Mouse (Mus musculus) spleen, postnatal 4 days (tissue): Measurements from ENCODE around the gene Stum.

ENCODE experiments used
- DNase-seq, 2 experiments: peaks; one replicate each; pipeline ENCODE4 v3.0.0; 2022; ENCODE audit warnings: low spot score in 2 of 2

The Stum gene

DNA sequence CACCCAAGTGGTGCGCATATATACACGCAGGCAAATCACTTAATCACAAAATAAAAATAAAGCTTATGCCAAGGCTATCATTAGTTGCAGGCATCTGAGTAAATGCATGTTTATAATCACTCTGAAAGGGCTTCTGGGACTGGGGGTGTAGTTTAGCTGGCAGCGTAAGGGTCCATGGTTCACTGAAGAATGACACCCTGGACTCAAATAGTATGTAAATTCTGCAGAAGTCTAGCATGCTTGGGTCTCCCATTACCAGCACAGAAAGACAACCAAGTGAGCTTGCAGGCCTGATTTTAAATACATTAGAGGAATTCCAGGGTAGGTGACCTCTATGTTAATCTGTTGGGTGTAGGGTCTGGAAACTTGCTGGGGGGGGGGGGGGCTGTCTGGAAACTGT lies 16.5 kb upstream of the Stum start:
- no peak for DNase-seq

GRCm38 (mm10) chr1:180492777-180493176 lies 9.5 kb upstream of the Stum start:
- DNase-seq = no peak

DNA sequence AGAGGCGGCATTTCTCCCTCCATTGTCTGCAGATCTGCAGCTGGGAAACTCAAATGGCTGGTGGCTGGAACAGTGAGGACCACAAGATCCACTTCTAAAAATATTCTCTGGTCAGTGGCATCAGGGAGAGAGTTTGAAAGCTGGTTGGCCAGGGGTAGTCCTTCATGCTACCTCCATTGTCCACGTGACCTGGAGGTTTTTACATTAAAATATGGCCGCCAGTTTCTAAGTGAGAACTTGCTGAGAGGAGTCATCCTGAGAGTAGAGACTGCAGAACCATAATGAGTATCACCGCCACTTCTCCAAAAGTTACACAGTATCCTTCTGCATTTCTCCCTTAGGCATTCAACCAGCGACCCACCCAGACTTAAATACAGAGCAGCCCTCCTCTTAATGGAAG lies 2.0 kb upstream of the Stum start:
- DNase-seq = no peak

DNA sequence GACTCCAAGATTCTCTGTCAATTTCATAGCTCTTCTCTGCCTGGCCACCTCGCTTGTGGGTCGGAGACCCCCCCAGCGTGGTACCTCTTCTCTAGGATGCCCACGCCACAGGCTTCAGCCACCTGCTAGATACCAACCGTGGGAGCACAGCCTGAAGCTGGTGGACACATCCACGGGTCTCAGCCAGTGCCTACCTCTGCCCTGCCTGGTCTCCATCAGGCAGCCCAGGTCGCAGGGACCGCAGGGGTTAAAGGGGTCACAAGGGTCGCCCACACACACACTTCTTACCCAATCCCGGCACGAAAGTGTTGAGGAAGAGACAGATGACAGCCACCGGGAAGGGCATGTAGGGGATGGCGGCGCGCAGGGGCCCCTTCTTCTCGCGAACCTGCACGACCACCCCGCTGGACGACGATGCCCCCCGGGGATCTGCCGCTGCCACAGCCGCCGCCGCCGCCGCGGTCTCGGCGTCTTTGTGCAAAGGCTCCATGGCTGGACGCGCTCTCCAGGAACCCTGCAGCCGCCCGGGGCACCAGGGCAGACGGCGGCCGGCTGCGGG lies 385 bp downstream of the Stum start:
- peak in 1 of 2 experiments; percentile 70 for DNase-seq

- DNase-seq = no peak
Measured at GRCm38 (mm10) chr1:180481956-180482355, 1.3 kb downstream of the Stum start.

DNA sequence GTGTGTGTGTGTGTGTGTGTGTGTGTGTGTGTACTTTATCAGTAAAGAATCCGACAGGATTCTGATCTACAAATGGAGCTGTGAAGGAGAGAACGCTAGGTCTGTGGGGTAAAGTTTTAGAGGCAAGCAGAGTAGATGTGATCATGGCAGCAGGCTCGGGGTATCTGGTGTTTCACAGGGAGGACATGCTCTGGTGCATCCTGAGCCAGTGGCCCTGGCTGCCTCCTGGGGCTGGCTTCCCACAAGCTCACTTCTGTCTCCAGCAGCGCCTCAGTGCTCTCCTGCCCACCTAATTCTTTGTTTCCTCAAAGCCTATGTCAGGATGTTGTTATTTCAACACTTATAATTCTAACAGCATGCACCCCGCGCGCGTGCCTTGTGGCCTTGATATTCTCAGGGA lies 2.0 kb downstream of the Stum start:
- DNase-seq = no peak

DNA sequence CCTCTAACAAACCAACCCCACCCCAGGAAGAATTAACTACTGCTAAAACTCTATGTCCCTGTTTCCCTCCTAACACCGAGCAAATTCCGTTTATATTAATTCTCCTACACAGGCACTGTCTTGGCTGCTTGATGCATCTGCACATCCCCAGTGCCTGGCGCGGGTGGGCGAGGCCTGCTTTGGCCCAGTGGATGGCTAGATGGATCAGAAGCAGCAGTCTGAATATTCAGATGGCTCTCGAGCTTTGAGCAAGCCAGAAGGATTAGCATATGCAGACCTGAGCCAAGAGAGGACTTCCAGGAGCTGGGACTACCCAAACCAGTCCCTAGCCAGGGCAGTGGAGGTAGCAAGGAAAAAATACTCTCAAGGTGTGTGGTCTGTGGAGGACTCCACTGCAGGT lies 3.0 kb downstream of the Stum start:
- no peak for DNase-seq

DNA sequence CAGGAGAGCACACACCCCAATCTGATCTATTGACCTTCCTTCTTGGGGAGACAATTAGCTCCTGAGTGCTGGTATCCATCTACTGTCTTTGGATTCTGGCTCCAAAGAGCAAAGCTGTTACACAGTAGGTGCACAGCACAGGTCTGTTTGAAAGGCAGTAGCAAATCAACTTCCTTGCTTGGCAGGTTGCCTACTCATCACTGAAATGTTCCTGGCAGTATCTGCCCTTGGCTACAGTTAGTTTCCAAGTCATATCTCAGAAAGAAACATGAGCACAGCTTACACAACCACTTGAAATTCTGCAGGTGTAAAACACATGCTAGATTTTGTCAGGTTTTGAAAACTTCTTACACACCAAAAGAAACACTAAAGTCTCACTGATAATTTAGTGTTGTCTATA lies 9.7 kb downstream of the Stum start:
- DNase-seq = no peak

GRCm38 (mm10) chr1:180468004-180468403 lies 15.3 kb downstream of the Stum start:
- no peak for DNase-seq

DNA sequence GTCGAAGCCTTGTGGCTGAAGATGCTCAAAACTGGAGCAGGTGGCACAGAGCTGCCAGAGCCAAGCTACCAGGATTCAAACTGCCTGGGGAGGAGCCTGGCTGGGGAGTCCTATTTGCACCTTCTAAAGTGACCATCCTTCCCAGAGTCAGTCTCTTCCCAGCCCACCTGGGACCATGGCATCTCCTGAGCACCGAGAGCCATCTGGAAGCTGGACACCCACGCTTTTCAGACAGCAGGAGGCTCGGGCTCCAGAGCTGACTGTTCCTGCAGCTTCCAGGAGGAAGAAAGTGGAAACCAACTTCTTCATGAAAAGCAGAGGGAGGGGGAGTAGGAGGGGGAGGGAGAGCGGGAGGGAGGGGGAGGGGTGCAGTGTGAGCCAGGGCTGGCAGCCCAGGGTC lies 17.7 kb downstream of the Stum start:
- DNase-seq = no peak

DNA sequence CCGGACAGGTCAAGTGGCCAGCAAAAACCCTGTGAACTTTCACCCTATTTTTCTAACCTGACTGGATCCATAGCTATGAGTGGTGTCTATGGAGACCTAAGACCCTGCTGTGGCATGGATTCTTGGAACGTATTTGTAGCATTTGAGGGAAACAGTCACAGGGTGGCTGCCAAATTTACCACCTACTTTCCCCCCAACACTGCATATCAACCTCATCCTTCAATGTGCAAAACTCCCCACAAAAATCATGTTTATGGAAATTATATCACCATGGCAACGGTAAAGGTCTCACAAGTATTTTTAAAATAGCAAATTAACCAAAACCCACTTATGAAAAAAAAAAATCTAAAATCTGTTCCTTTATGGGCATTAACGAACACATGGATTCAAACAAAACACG lies 18.9 kb downstream of the Stum start:
- DNase-seq = no peak

- DNase-seq = no peak
Measured at GRCm38 (mm10) chr1:180462983-180463475, 20.3 kb downstream of the Stum start.

GRCm38 (mm10) chr1:180462396-180462795 lies 20.9 kb downstream of the Stum start:
- no peak for DNase-seq

GRCm38 (mm10) chr1:180460721-180461120 lies 22.6 kb downstream of the Stum start:
- no peak for DNase-seq

DNA sequence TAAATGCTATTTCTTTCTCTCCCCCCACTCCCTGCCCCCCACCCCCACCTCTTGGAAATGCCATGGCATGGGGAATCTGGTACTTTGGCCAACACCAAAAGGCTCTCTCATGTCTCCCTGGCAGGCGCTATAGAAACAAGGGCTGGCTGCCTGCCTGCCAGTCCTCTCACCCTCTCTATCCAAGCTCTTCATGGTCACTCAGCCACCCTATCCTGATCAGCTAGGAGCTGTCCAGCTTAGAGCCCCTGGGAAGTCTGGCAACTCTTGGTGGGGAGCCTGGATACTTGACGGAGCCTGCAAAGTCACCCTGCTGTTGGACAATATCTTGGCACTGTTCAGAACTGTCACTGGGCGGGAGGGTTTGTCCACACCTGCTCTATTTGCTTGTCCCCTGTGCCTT lies 24.6 kb downstream of the Stum start:
- no peak for DNase-seq

GRCm38 (mm10) chr1:180458274-180458673 lies 25.0 kb downstream of the Stum start:
- DNase-seq = no peak

- no peak for DNase-seq
Measured at GRCm38 (mm10) chr1:180449641-180450040, 33.7 kb downstream of the Stum start.

- DNase-seq = no peak
Measured at GRCm38 (mm10) chr1:180444411-180444810, 38.9 kb downstream of the Stum start.

DNA sequence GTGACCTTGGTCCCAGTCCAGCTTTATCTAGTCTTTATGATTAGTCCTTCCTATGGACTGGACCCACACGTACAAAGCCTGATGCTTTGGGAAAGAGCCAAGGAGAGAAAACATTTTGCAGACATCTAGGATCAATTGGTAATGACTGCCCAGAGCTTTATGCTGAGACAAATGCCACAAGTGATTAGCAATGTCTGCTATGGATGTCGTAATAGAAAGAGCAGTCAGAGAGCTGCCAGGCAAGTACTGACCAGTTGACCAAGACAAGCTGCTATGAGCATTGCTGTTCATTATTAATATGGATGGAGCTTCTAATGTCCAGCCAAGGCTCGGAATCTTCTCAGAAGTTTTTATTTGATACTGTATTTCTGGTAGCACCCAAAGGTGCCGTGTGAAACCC lies 43.8 kb downstream of the Stum start:
- no peak for DNase-seq

DNA sequence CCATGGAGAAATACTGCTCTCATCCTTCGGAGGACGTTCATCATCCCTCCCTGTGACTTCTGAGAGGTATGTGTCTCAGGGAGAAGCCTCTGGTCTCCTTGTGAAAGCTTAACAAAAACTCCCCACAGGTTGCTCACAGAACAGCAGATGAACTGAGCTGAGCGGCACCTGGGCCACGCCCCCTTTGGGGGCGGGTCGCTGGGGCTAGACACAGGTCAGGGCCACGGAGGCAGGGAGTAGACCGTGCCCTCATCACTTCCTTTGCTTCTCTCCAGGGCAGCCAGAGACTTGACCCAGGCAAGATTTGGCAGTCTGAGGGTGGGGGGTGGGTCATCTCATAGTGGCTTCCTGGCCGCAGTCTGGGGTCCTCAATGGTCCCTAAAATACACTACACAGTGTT lies 48.4 kb downstream of the Stum start:
- DNase-seq = no peak

- DNase-seq = no peak
Measured at GRCm38 (mm10) chr1:180433796-180434566, 49.3 kb downstream of the Stum start.

GRCm38 (mm10) chr1:180433098-180433538 lies 50.2 kb downstream of the Stum start:
- no peak for DNase-seq

DNA sequence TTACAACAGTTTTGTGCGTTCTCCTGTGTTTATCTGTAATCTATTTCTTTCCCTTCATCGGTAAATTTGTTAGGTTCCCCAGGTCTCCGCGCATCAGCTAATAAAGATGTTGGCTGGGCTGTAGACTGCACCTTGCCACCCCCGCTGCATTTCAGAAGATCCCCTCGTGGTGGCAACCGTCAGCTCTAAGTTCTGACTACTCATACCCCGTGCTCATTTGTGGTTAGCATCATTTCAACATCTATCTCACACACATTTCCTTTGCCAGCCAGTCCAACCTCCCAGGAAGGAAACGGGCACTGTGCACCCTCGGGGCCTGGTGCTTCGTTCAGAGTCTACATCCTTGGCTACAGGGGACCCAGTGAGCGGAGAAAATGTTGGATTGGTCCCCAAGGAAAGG lies 51.5 kb downstream of the Stum start:
- DNase-seq = peak; percentile 57 to 74

- no peak for DNase-seq
Measured at GRCm38 (mm10) chr1:180429819-180430218, 53.5 kb downstream of the Stum start.
